Mouse (Mus musculus) liver, embryonic 13.5 days (tissue): ENCODE results near the gene Alpl. TPM values are rescaled to one million over a fixed set of nuclear protein-coding genes. Genes with fewer than 3 reads are reported as not detected.
A peak's percentile ranks its signal among the peaks of the same experiment; 100 is the strongest.

Experiments used
- ATAC-seq: fragments of 200-750 bp; cut with Nextera tagmentation; 2 replicates; pipeline ENCODE4 v1.8.0; 2017; ENCODE audit warnings: low read depth, mild to moderate bottlenecking, moderate number of reproducible peaks, moderate library complexity
- DNase-seq: peaks from one replicate; pipeline ENCODE4 v3.0.0; 2022
- H3K27ac ChIP-seq: fragments of 300-500 bp; sonication (generic); 2 replicates; pipeline ENCODE4 v1.5.1; 2015; ENCODE audit warnings: moderate library complexity, mild to moderate bottlenecking, inconsistent platforms
- H3K27me3 ChIP-seq: fragments of 300-500 bp; sonication (generic); 2 replicates; pipeline ENCODE4 v1.6.1; 2015; ENCODE audit warnings: mild to moderate bottlenecking, inconsistent platforms
- H3K36me3 ChIP-seq: fragments of 300-500 bp; sonication (generic); 2 replicates; pipeline ENCODE4 v1.6.1; 2015; ENCODE audit warnings: mild to moderate bottlenecking, inconsistent platforms
- H3K4me1 ChIP-seq: fragments of 300-500 bp; sonication (generic); replicated peaks from 2 replicates; pipeline ENCODE4 v1.6.1; 2015; ENCODE audit warnings: inconsistent platforms
- H3K4me2 ChIP-seq: fragments of 300-500 bp; sonication (generic); 2 replicates; pipeline ENCODE4 v1.6.1; 2015; ENCODE audit warnings: inconsistent platforms, mild to moderate bottlenecking, moderate library complexity
- H3K4me3 ChIP-seq: fragments of 300-500 bp; sonication (generic); replicated peaks from 2 replicates; pipeline ENCODE4 v1.5.1; 2015; ENCODE audit warnings: mild to moderate bottlenecking, inconsistent platforms
- H3K9ac ChIP-seq: fragments of 300-500 bp; sonication (generic); 2 replicates; pipeline ENCODE4 v1.6.1; 2015; ENCODE audit warnings: mild to moderate bottlenecking, inconsistent platforms
- H3K9me3 ChIP-seq: fragments of 300-500 bp; sonication (generic); replicated peaks from 2 replicates; pipeline ENCODE4 v1.6.1; 2016; ENCODE audit warnings: inconsistent platforms
- whole genome bisulfite sequencing: fragments of 180-500 bp; shearing (Covaris S2); methylation state at CpG from one replicate; pipeline ENCODE4 v1.1.7; 2015; ENCODE audit not compliant: insufficient replicate concordance; 5-methylcytosine and 5-hydroxymethylcytosine counted together
- polyA plus RNA-seq: library from polyadenylated mRNA; unstranded; fragments of >200 nt; fragmentation: Nextera tagmentation; extraction: Ambion mirVana; gene quantifications from 2 replicates; pipeline ENCODE4 v1.2.1, GENCODE M21; 2015

Gene Alpl
- polyA plus RNA-seq, 1 experiment from 2014 or later = 6.3 TPM

- no peak for ATAC-seq
These were observed 25.1 kb downstream of the Alpl start for GRCm38 (mm10) chr4:137770901-137771612.

GRCm38 (mm10) chr4:137769635-137770034 is 26.5 kb downstream of the Alpl start:
- Histone ChIP-seq H3K4me2 (no peak overlapping the region), H3K4me1 (peaks cover 41% of the 10 kb centered on the region), H3K27me3 (peaks cover 51% of the 10 kb centered on the region), H3K27ac (no peak overlapping the region), H3K4me3 (no peak overlapping the region), H3K36me3 (no peaks in the 10 kb centered on the region), H3K9ac (no peak overlapping the region), H3K9me3 (no peaks in the 10 kb centered on the region)
- DNase-seq (no peak), ATAC-seq (no peak)
- WGBS = 44% methylated on average over 7 of the region's 7 CpGs

More at GRCm38 (mm10) chr4:137770901-137771612, 25.1 kb downstream of the Alpl start:
- no peak overlapping the region for H3K9ac ChIP-seq
- H3K27ac ChIP-seq = no peak overlapping the region
- H3K36me3 ChIP-seq = no peaks in the 10 kb centered on the region
- H3K4me2 ChIP-seq = no peak overlapping the region
- DNase-seq = no peak
- peaks cover 33% of the 10 kb centered on the region for H3K4me1 ChIP-seq
- 65% methylated on average over 14 of the region's 14 CpGs for WGBS
- peaks cover 49% of the 10 kb centered on the region for H3K27me3 ChIP-seq
- H3K4me3 ChIP-seq = no peak overlapping the region
- no peaks in the 10 kb centered on the region for H3K9me3 ChIP-seq

GRCm38 (mm10) chr4:137768831-137769230 is 27.4 kb downstream of the Alpl start:
- no peaks in the 10 kb centered on the region for H3K36me3 ChIP-seq
- no peak overlapping the region for H3K9ac ChIP-seq
- ATAC-seq = no peak
- H3K4me3 ChIP-seq = no peak overlapping the region
- 68% methylated on average over 6 of the region's 6 CpGs for WGBS
- H3K9me3 ChIP-seq = no peaks in the 10 kb centered on the region
- H3K4me1 ChIP-seq = peaks cover 38% of the 10 kb centered on the region
- H3K27ac ChIP-seq = no peak overlapping the region; the same call in 1 of the 2 replicates
- H3K4me2 ChIP-seq = no peak overlapping the region
- H3K27me3 ChIP-seq = peaks cover 51% of the 10 kb centered on the region
- DNase-seq = no peak

- Histone ChIP-seq H3K36me3 (no peaks in the 10 kb centered on the region), H3K4me2 (no peak overlapping the region), H3K27me3 (peaks cover 49% of the 10 kb centered on the region), H3K4me1 (peaks cover 33% of the 10 kb centered on the region), H3K4me3 (no peak overlapping the region), H3K27ac (no peak overlapping the region), H3K9ac (no peak overlapping the region), H3K9me3 (no peaks in the 10 kb centered on the region)
- 70% methylated on average over 5 of the region's 5 CpGs for WGBS
- no peak for ATAC-seq
- DNase-seq = no peak
These were observed 27.8 kb downstream of the Alpl start for GRCm38 (mm10) chr4:137768381-137768780.

GRCm38 (mm10) chr4:137766365-137766764 is 29.8 kb downstream of the Alpl start:
- Histone ChIP-seq H3K4me3 (no peak overlapping the region), H3K27me3 (peaks cover 35% of the 10 kb centered on the region), H3K4me2 (no peak overlapping the region), H3K9me3 (no peaks in the 10 kb centered on the region), H3K9ac (no peak overlapping the region), H3K4me1 (peaks cover 18% of the 10 kb centered on the region), H3K36me3 (no peaks in the 10 kb centered on the region), H3K27ac (no peak overlapping the region)
- no peak for ATAC-seq
- WGBS = 29% methylated on average over 5 of the region's 5 CpGs
- DNase-seq = no peak

GRCm38 (mm10) chr4:137765554-137765971 is 30.6 kb downstream of the Alpl start:
- ATAC-seq (no peak), DNase-seq (no peak)
- Histone ChIP-seq H3K9ac (no peak overlapping the region; the same call in 1 of the 2 replicates), H3K27ac (no peak overlapping the region), H3K4me2 (no peak overlapping the region), H3K27me3 (peaks cover 29% of the 10 kb centered on the region), H3K4me3 (no peak overlapping the region), H3K9me3 (no peaks in the 10 kb centered on the region), H3K36me3 (no peaks in the 10 kb centered on the region), H3K4me1 (peaks cover 18% of the 10 kb centered on the region)
- 61% methylated on average over 7 of the region's 7 CpGs for WGBS

GRCm38 (mm10) chr4:137764621-137765020 is 31.6 kb downstream of the Alpl start:
- WGBS = 69% methylated on average over 3 of the region's 3 CpGs

GRCm38 (mm10) chr4:137763920-137764495 is 32.2 kb downstream of the Alpl start:
- peaks cover 17% of the 10 kb centered on the region for H3K27me3 ChIP-seq
- H3K36me3 ChIP-seq = no peaks in the 10 kb centered on the region
- ATAC-seq = no peak
- H3K4me1 ChIP-seq = peaks cover 18% of the 10 kb centered on the region
- no peak overlapping the region for H3K9ac ChIP-seq
- no peak overlapping the region for H3K4me3 ChIP-seq
- H3K9me3 ChIP-seq = no peaks in the 10 kb centered on the region
- H3K27ac ChIP-seq = no peak overlapping the region
- H3K4me2 ChIP-seq = no peak overlapping the region
- WGBS = 49% methylated on average over 8 of the region's 8 CpGs
- no peak for DNase-seq

More at GRCm38 (mm10) chr4:137764621-137765020, 31.6 kb downstream of the Alpl start:
- H3K4me3 ChIP-seq = no peak overlapping the region
- ATAC-seq = no peak
- no peak overlapping the region for H3K4me2 ChIP-seq
- no peak for DNase-seq
- no peaks in the 10 kb centered on the region for H3K9me3 ChIP-seq
- H3K4me1 ChIP-seq = peaks cover 18% of the 10 kb centered on the region
- H3K36me3 ChIP-seq = no peaks in the 10 kb centered on the region
- H3K9ac ChIP-seq = no peak overlapping the region
- peaks cover 20% of the 10 kb centered on the region for H3K27me3 ChIP-seq
- no peak overlapping the region for H3K27ac ChIP-seq

- Histone ChIP-seq H3K27ac (no peak overlapping the region), H3K9me3 (no peaks in the 10 kb centered on the region), H3K9ac (no peak overlapping the region), H3K4me1 (peaks cover 18% of the 10 kb centered on the region), H3K36me3 (no peaks in the 10 kb centered on the region), H3K27me3 (peaks cover 16% of the 10 kb centered on the region; the same call in 1 of the 2 replicates), H3K4me2 (no peak overlapping the region), H3K4me3 (no peak overlapping the region)
- ATAC-seq (no peak), DNase-seq (no peak)
- whole genome bisulfite sequencing = 70% methylated on average over 9 of the region's 9 CpGs
These were observed 33.3 kb downstream of the Alpl start for GRCm38 (mm10) chr4:137762886-137763285.

- peak overlapping the region; percentile 100; the same call in 1 of the 2 replicates for H3K27ac ChIP-seq
- H3K4me1 ChIP-seq = peaks cover 51% of the 10 kb centered on the region
- H3K4me3 ChIP-seq = no peak overlapping the region
- peaks cover 24% of the 10 kb centered on the region for H3K27me3 ChIP-seq
- ATAC-seq (no peak), DNase-seq (no peak)
- H3K9me3 ChIP-seq = no peaks in the 10 kb centered on the region
- H3K4me2 ChIP-seq = no peak overlapping the region
- 53% methylated on average over 1 of the region's 2 CpGs for WGBS
- H3K36me3 ChIP-seq = no peaks in the 10 kb centered on the region
- H3K9ac ChIP-seq = peak overlapping the region; percentile 26
These were observed 41.7 kb downstream of the Alpl start for GRCm38 (mm10) chr4:137754446-137754845.

- H3K4me1 ChIP-seq = peaks cover 64% of the 10 kb centered on the region
- ATAC-seq = no peak
- 26% methylated on average over 7 of the region's 7 CpGs for whole genome bisulfite sequencing
- peak overlapping the region; percentile 80 for H3K9ac ChIP-seq
- no peaks in the 10 kb centered on the region for H3K36me3 ChIP-seq
- peak overlapping the region; percentile 51; the same call in 1 of the 2 replicates for H3K4me3 ChIP-seq
- H3K27me3 ChIP-seq = peaks cover 21% of the 10 kb centered on the region
- peak; percentile 46 for DNase-seq
- no peaks in the 10 kb centered on the region for H3K9me3 ChIP-seq
- H3K4me2 ChIP-seq = peak overlapping the region; percentile 63
- peak overlapping the region; percentile 100 for H3K27ac ChIP-seq
These were observed 43.0 kb downstream of the Alpl start for GRCm38 (mm10) chr4:137753199-137753598.
